In genomic region chr11:68384592-68385020, GRCm38 (mm10) we compare ENCODE assay signal across 8 mouse cellular contexts. TPM values are rescaled to one million over a fixed set of nuclear protein-coding genes. Genes with fewer than 3 reads are reported as not detected.
DNase-seq lines count a peak whose midpoint lies in the region; ATAC-seq and TF ChIP-seq lines count a peak whose summit lies in the region.

No protein-coding gene starts in this region.

- H3K4me2 ChIP-seq in forebrain, embryonic 11.5 days (ENCODE audit: low read depth, low read length, severe bottlenecking) = peak overlapping the region; percentile 88
- peak overlapping the region; percentile 95 for H3K4me2 ChIP-seq in limb, embryonic 14.5 days (replicated peaks; ENCODE audit: low read depth, low read length, severe bottlenecking)
- H3K4me2 ChIP-seq in stomach, postnatal 0 days (replicated peaks; ENCODE audit: low read depth) = peak overlapping the region; percentile 93

- WGBS in forebrain, embryonic 11.5 days = 0% methylated on average over 27 of the region's 27 CpGs
- 2% methylated on average over 26 of the region's 27 CpGs for WGBS in limb, embryonic 14.5 days
- 6% methylated on average over 27 of the region's 27 CpGs for WGBS in stomach, postnatal 0 days

- H3K9ac ChIP-seq in forebrain, embryonic 11.5 days (ENCODE audit: low read length) = peak overlapping the region; percentile 78
- H3K9ac ChIP-seq in limb, embryonic 14.5 days (ENCODE audit: low read depth, low read length, severe bottlenecking) = peak overlapping the region; percentile 46; the same call in 1 of the 2 replicates
- peak overlapping the region; percentile 65; the same call in 1 of the 2 replicates for H3K9ac ChIP-seq in stomach, postnatal 0 days (ENCODE audit: low read length)

- TF ChIP-seq POLR2A in limb, embryonic 14.5 days (IDR thresholded peaks at IDR 0.05; ENCODE audit: borderline replicate concordance, extremely low read depth, insufficient read depth, insufficient read length) = no peak

- ATAC-seq in forebrain, embryonic 11.5 days (replicated peaks; ENCODE audit: low FRiP score) = no peak
- ATAC-seq in limb, embryonic 14.5 days (ENCODE audit: low FRiP score, low read depth) = no peak
- ATAC-seq in stomach, postnatal 0 days (ENCODE audit: low FRiP score, low TSS enrichment) = no peak

- H3K9me3 ChIP-seq in E14TG2a.4 (ENCODE audit: low read length) = no peaks in the 10 kb centered on the region
- no peaks in the 10 kb centered on the region for H3K9me3 ChIP-seq in forebrain, embryonic 11.5 days (ENCODE audit: control insufficient read depth, low read length)
- no peaks in the 10 kb centered on the region for H3K9me3 ChIP-seq in limb, embryonic 14.5 days (ENCODE audit: control insufficient read depth, low read length)
- no peaks in the 10 kb centered on the region for H3K9me3 ChIP-seq in stomach, postnatal 0 days (ENCODE audit: control insufficient read depth, low read length)

- no peak for TF ChIP-seq EP300 in stomach, postnatal 0 days (optimal IDR thresholded peaks at IDR 0.05)

- intact Hi-C loops in gastrocnemius, adult 2 months (cut with DNase I) = no loop called here

- no peak for DNase-seq in gastrocnemius, adult 2 months
- no peak for DNase-seq in gastrocnemius, postnatal 10 days
- DNase-seq in forebrain, embryonic 11.5 days (ENCODE audit: low spot score) = peak; percentile 70
- no peak for DNase-seq in limb, embryonic 14.5 days (ENCODE audit: low spot score)
- DNase-seq in stomach, postnatal 0 days (ENCODE audit: low spot score) = no peak
- DNase-seq in right cerebral cortex, postnatal 4 days = no peak
- DNase-seq in spleen, postnatal 4 days (ENCODE audit: low spot score in 2 of 2) = no peak

- no peak for TF ChIP-seq CTCF in gastrocnemius, adult 2 months (IDR thresholded peaks at IDR 0.05)
- no peak for TF ChIP-seq CTCF in E14TG2a.4 (conservative IDR thresholded peaks at IDR 0.05; ENCODE audit: low read length)
- no peak for TF ChIP-seq CTCF in stomach, postnatal 0 days (IDR thresholded peaks at IDR 0.05; ENCODE audit: low read depth)

- peaks cover 71% of the 10 kb centered on the region for H3K36me3 ChIP-seq in E14TG2a.4 (ENCODE audit: insufficient read depth, low read length)
- no peaks in the 10 kb centered on the region for H3K36me3 ChIP-seq in forebrain, embryonic 11.5 days (ENCODE audit: control insufficient read depth, insufficient read depth, low read length)
- H3K36me3 ChIP-seq in limb, embryonic 14.5 days (ENCODE audit: control insufficient read depth, insufficient read depth, low read length) = no peaks in the 10 kb centered on the region
- no peaks in the 10 kb centered on the region for H3K36me3 ChIP-seq in stomach, postnatal 0 days (ENCODE audit: control insufficient read depth, insufficient read depth, low read length)

- H3K4me1 ChIP-seq in E14TG2a.4 (replicated peaks; ENCODE audit: low read depth, low read length) = peaks cover 70% of the 10 kb centered on the region
- peaks cover 15% of the 10 kb centered on the region; the same call in 1 of the 2 replicates for H3K4me1 ChIP-seq in forebrain, embryonic 11.5 days (replicated peaks; ENCODE audit: control insufficient read depth, insufficient read depth, low read length)
- H3K4me1 ChIP-seq in limb, embryonic 14.5 days (ENCODE audit: control insufficient read depth, insufficient read depth, low read length) = peaks cover 10% of the 10 kb centered on the region
- H3K4me1 ChIP-seq in stomach, postnatal 0 days (replicated peaks; ENCODE audit: control insufficient read depth, insufficient read depth) = 0 out of 2 replicates have a peak, but pooled peaks cover 3% of the 10 kb centered on the region

- H3K27me3 ChIP-seq in E14TG2a.4 (ENCODE audit: insufficient read depth, low read length) = peaks cover 73% of the 10 kb centered on the region
- peaks cover 45% of the 10 kb centered on the region for H3K27me3 ChIP-seq in forebrain, embryonic 11.5 days (ENCODE audit: control insufficient read depth, insufficient read depth, low read length)
- H3K27me3 ChIP-seq in limb, embryonic 14.5 days (ENCODE audit: control insufficient read depth, insufficient read depth, low read length) = peaks cover 74% of the 10 kb centered on the region
- H3K27me3 ChIP-seq in stomach, postnatal 0 days (ENCODE audit: control insufficient read depth, insufficient read depth, low read length) = peaks cover 2% of the 10 kb centered on the region; the same call in 1 of the 2 replicates

- 0 out of 2 replicates have a peak overlapping the region, but pooled peaks have one; percentile 16 for H3K27ac ChIP-seq in gastrocnemius, adult 2 months
- no peak overlapping the region for H3K27ac ChIP-seq in forebrain, embryonic 11.5 days (ENCODE audit: low read depth, low read length)
- no peak overlapping the region for H3K27ac ChIP-seq in limb, embryonic 14.5 days (replicated peaks; ENCODE audit: low read depth, low read length)
- no peak overlapping the region for H3K27ac ChIP-seq in stomach, postnatal 0 days (replicated peaks)

- H3K4me3 ChIP-seq in gastrocnemius, adult 2 months = peak overlapping the region; percentile 79
- peak overlapping the region; percentile 86 for H3K4me3 ChIP-seq in E14TG2a.4 (replicated peaks; ENCODE audit: low read length)
- peak overlapping the region; percentile 63 for H3K4me3 ChIP-seq in forebrain, embryonic 11.5 days (ENCODE audit: low read depth, low read length)
- H3K4me3 ChIP-seq in limb, embryonic 14.5 days (replicated peaks; ENCODE audit: low read length) = peak overlapping the region; percentile 64
- H3K4me3 ChIP-seq in stomach, postnatal 0 days (ENCODE audit: low read depth, low read length) = peak overlapping the region; percentile 72

RNA-seq across cellular contexts. Expression of gene Ntn1, which starts 16.0 kb away (rescaled TPM):
- 1 to 10 TPM; 4.7 to 8.0 TPM for total RNA-seq in gastrocnemius, adult 2 months (2021)
- total RNA-seq in gastrocnemius, postnatal 10 days (2021) = 10 to 100 TPM; 12.2 to 14.4 TPM
- 4.8 and 6.2 TPM in 2 replicates for polyA plus RNA-seq in forebrain, embryonic 11.5 days (2014; fragmentation: Nextera tagmentation; extraction: Ambion mirVana)
- 18.5 and 22.0 TPM in 2 replicates for polyA plus RNA-seq in limb, embryonic 14.5 days (2012; rRNA removed)
- 3.5 and 4.7 TPM in 2 replicates for polyA plus RNA-seq in limb, embryonic 14.5 days (2014; fragmentation: Nextera tagmentation; extraction: Ambion mirVana)
- polyA plus RNA-seq in stomach, postnatal 0 days (2015; fragmentation: Nextera tagmentation; extraction: Ambion mirVana) = 7.4 and 8.5 TPM in 2 replicates

RNA-seq across cellular contexts. Expression of gene Pik3r5, which starts 47.3 kb away (rescaled TPM):
- total RNA-seq in gastrocnemius, adult 2 months (2021) = under 1 TPM; 0.43 to 0.56 TPM
- under 1 TPM; 0.52 to 0.54 TPM for total RNA-seq in gastrocnemius, postnatal 10 days (2021)
- 0.81 and 1.2 TPM in 2 replicates for polyA plus RNA-seq in forebrain, embryonic 11.5 days (2014; fragmentation: Nextera tagmentation; extraction: Ambion mirVana)
- 1.2 and 1.5 TPM in 2 replicates for polyA plus RNA-seq in limb, embryonic 14.5 days (2012; rRNA removed)
- polyA plus RNA-seq in limb, embryonic 14.5 days (2014; fragmentation: Nextera tagmentation; extraction: Ambion mirVana) = 0.52 and 0.95 TPM in 2 replicates
- polyA plus RNA-seq in stomach, postnatal 0 days (2015; fragmentation: Nextera tagmentation; extraction: Ambion mirVana) = 0.24 and 0.36 TPM in 2 replicates
